Mouse (Mus musculus) spleen, postnatal 4 days (tissue): Measurements from ENCODE around the gene Tmem97.
"Not testable (repeated sequence)": the region's sequence is repeated elsewhere in the genome, so short reads cannot be mapped to it uniquely, and the experiment has no call there.

Source experiments
- DNase-seq, 2 experiments: peaks; one replicate each; pipeline ENCODE4 v3.0.0; 2022; ENCODE audit warnings: low spot score in 2 of 2

Tmem97 gene

GRCm38 (mm10) chr11:78550168-78551058 lies at the start of gene Tmem97:
Gene Tmem97 (minus strand): TSS chr11:78550777.
- DNase-seq = peak; percentile 92 to 95

DNA sequence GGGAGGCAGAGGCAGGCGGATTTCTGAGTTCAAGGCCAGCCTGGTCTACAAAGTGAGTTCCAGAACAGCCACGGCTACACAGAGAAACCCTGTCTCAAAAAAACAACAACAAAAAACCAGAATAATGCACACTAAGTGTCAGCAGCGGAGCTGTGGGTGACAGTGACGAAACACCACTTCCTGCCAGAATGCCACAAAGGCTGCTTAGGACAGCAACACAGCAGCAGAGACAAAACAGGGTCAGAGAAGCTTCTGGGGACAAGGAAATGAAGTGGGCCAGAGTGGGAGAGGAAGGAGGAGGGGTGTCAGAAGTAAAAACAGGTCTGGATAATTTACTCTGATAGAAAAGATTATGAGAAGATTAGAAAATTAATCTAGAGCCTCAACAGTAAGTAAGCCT lies 49.5 kb upstream of the Tmem97 start:
- no peak for DNase-seq

GRCm38 (mm10) chr11:78598763-78599415 lies 48.3 kb upstream of the Tmem97 start:
- no peak for DNase-seq

DNA sequence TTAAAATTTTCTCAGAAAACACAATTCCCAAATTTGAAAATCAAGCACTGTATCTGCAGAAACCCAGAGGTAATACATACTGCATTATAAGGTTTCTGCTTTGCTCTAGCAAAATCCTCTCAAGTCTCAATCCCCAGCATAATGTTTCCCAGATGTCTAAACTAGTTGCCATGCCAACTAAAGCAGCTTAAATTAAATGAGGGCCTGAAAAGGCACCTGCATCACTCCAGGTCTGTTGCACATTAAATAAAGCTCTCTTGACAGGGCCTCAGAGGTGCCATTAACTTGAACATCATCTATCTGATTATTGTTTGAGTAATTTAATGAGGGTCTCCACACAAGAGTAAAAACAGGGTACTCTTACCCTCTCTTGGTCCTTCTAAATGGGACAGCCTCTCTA lies 46.2 kb upstream of the Tmem97 start:
- DNase-seq = no peak

DNA sequence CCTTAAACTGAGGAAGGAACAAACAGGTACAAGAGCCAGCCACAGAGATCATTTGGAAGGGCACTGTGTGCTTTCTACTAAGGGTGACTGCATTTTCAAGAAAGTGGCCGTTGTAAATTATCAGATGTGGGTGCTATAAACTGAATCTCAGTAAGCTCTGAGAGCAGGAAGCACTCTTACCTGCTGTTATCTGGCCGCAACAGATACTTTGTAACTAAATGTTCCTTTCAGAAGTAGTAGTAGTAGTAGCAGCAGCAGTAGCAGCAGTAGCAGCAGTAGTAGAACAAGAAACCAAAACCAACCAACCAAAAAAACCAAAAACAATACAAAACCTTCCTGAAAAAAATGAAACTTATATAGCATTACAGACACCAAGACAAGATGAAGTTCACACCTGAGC lies 45.2 kb upstream of the Tmem97 start:
- no peak for DNase-seq

DNA sequence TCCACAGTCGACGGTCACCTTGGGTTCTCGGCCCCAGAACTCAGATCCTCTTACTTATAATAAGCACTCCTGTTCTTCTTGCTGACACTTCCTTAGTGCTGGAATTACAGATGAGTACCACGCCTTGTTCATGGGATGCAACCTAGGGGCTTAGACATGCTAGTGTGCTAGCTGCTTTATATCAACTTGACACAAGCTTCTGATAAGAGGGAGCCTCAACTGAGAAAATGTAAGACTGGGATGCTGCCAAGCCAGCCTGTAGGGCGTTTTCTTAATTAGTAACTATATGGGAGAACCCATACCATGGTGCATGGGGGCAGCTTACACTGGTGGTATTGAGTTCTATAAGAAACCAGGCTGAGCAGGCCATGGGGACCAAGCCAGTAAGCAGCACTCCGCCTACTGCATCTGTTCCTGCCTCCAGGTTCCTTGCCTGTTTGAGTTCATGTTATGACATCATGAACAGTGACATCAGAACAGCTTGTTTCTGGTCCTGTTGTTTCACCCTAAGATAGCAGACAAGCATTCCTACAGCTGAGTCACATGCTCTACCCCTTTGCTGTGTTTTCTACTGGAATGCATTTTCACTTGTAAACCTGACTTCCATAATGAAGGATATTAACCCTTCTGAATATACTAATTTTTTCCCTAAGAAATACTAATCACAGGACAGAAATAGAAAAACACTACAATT lies 43.8 kb upstream of the Tmem97 start:
- no peak for DNase-seq

DNA sequence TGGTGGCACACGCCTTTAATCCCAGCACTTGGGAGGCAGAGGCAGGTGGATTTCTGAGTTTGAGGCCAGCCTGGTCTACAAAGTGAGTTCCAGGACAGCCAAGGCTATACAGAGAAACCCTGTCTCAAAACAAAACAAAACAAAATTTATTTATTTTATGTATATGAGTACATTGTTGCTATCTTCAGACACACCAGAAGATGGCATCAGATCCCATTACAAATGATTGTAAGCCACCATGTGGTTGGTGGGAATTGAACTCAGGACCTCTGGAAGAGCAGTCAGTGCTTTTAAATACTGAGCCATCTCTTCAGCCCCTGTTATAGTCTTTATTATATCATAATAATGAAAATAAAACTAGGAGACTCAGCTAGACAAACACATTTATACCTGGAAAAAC lies 37.1 kb upstream of the Tmem97 start:
- not testable (repeated sequence) for DNase-seq

GRCm38 (mm10) chr11:78586099-78586498 lies 35.5 kb upstream of the Tmem97 start:
- DNase-seq = no peak

- no peak for DNase-seq
Observed at GRCm38 (mm10) chr11:78582848-78583247, 32.3 kb upstream of the Tmem97 start.

- no peak for DNase-seq
Observed at GRCm38 (mm10) chr11:78574975-78575374, 24.4 kb upstream of the Tmem97 start.

GRCm38 (mm10) chr11:78574536-78574935 lies 24.0 kb upstream of the Tmem97 start:
- no peak for DNase-seq

DNA sequence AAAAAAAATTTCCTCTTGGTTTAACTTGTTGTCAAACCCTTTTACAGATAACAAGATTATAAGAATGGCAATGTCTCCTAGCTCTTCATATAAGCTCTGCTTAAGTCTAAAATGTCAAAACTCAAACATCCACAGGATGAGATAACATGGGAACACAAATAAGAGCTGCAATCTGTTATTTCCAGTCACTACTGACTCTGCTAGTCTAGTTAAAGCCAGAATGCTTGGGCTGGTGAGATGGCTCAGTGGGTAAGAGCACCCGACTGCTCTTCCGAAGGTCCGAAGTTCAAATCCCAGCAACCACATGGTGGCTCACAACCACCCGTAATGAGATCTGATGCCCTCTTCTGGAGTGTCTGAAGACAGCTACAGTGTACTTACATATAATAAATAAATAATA lies 23.5 kb upstream of the Tmem97 start:
- not testable (repeated sequence) for DNase-seq

DNA sequence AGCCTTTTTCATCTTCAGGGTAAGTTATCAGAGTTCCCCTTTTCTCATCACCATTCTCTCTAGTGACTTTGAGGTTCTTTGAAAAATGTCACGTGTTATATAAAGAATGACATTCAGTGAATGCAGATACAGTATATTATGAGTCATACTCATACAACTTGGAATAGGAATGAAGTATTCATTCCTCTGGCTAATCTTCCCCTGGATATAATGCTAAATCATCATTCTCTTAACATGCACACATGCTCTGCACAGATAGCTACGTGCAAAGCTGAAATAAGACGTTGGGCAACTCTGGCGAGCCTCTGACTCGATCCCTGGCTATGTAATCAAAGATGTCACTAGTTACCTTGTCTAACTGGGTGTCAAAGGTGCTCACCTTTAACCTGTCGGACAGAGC lies 21.3 kb upstream of the Tmem97 start:
- no peak for DNase-seq

DNA sequence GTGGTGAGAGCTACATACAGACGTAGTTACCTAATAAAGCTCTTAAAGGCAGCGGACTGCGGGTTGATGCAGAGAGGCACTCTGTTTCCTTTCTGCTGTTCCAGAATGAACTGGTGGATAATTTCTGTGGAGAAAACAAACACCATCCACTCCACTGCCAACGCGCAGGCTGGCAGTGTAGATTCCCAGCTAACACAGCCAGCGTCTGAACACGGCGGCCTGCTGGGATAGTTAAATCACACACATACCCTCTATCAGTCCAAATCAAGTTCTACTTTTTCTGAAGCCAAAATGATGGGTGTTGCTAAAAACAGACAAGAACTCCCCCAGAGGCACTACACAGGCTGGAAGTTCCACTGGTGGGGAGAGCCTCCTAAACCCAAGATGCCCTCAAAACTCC lies 20.9 kb upstream of the Tmem97 start:
- DNase-seq = no peak

GRCm38 (mm10) chr11:78569806-78570205 lies 19.2 kb upstream of the Tmem97 start:
- no peak for DNase-seq

GRCm38 (mm10) chr11:78568827-78569226 lies 18.2 kb upstream of the Tmem97 start:
- no peak for DNase-seq

DNA sequence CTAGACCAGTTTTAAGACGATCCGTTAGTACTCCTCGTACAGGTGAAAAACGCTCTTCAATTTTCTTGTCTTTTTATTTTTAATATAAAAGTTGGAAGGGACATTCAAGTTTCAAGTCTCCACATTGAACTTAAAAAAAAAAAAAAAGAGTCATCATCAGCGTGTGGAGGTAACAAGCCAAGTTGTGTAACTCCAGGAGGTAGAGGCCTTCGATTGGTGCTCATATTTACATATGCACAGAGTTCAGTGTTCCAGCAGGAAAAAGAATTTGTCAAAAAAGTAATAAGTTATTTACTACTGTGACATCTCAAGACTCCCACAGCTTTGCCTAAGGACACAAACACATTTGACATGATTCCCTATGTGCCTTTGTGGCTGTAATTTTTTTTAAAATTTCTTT lies 17.0 kb upstream of the Tmem97 start:
- DNase-seq = no peak

- DNase-seq = no peak
Observed at GRCm38 (mm10) chr11:78566775-78567174, 16.2 kb upstream of the Tmem97 start.

- peak; percentile 54 to 75 for DNase-seq
Observed at GRCm38 (mm10) chr11:78560447-78560846, 9.9 kb upstream of the Tmem97 start.

DNA sequence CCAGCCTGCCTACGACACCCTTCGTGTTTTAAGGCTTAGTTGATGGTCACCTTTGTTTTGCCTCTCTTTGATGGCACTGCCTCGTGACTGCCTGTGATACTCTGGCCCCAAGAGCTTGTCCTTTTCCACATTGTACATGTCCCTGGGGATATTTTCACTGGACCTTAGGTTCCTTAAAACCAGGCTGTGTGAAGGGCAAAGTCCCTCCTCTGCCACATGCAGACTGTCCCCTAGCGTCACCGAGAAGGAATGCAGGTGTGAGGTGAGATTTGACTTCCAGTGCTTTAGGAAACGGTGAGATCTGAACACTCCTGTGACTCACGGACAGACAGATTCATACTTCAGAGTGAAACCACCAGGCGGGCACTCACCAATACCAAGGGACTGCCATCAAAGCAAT lies 6.7 kb upstream of the Tmem97 start:
- DNase-seq = no peak

DNA sequence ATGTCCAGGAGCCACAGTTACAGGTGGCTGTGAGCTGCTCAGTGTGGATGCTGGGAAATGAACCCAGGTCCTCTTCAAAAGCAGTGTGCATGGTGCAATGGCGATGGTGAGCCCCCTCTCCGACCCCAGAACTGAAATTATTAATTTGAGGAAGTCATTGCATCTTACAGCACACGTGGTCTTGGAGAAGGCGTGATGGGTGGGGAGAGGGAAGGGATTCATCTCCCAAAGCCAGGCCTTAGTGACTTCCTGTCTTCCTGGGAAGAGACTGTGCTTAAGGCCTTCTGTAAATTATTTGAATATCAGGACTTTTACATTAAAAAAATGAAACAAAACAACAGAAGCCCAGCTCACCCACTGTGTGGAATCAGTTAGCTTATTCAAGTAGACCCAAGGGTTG lies 5.5 kb upstream of the Tmem97 start:
- no peak for DNase-seq

GRCm38 (mm10) chr11:78555623-78556022 lies 5.0 kb upstream of the Tmem97 start:
- DNase-seq = no peak

DNA sequence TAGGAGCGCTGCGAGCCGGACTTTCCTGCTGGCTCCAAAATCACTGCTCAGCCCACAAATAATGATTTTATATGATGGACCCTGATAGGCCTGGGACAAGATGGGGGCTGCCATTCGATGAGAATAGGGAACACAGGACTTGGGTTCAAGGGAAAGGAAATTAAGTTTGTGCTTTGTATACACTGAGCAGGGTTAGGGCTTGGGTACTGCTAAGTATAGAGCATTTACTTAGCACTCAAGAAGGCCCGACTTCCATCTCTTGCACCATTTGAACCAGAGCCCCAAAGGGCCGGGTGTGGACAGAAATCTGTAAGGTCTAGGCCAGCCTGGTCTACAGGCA lies 452 bp upstream of the Tmem97 start:
- DNase-seq = no peak
